ENCODE assay signal across 20 mouse cellular contexts in genomic region chr11:52743956-52744355, GRCm38 (mm10). TPM values are rescaled to one million over a fixed set of nuclear protein-coding genes. Genes with fewer than 3 reads are reported as not detected.
DNase-seq lines count a peak whose midpoint lies in the region; ATAC-seq lines count a peak whose summit lies in the region.
"Had no signal": no experiment of that assay in that cellular context is flagged by ENCODE, and none has a peak within 500 bp of the region (broad histone marks: within the 10 kb centered on the region; RNA-seq: fewer than 3 reads in every experiment).

No protein-coding gene starts in this region.

- H3K4me1 ChIP-seq in forebrain, embryonic 14.5 days (ENCODE audit: control insufficient read depth, insufficient read depth, low read length): no peaks in the 10 kb centered on the region
- no peaks in the 10 kb centered on the region for H3K4me1 ChIP-seq in forebrain, embryonic 13.5 days
- H3K4me1 ChIP-seq in heart, embryonic 15.5 days (replicated peaks): peaks cover 18% of the 10 kb centered on the region
- H3K4me1 ChIP-seq: forebrain, embryonic 15.5 days; midbrain, embryonic 15.5 days had no signal

- no peak overlapping the region for H3K9ac ChIP-seq in forebrain, embryonic 14.5 days (ENCODE audit: low read length)
- H3K9ac ChIP-seq in forebrain, embryonic 13.5 days: no peak overlapping the region
- H3K9ac ChIP-seq in heart, embryonic 15.5 days: no peak overlapping the region
- H3K9ac ChIP-seq: forebrain, embryonic 15.5 days; midbrain, embryonic 15.5 days had no signal

- no peak overlapping the region for H3K4me3 ChIP-seq in forebrain, embryonic 14.5 days (ENCODE audit: low read depth, low read length)
- H3K4me3 ChIP-seq in forebrain, embryonic 13.5 days: no peak overlapping the region
- no peak overlapping the region for H3K4me3 ChIP-seq in heart, embryonic 15.5 days
- H3K4me3 ChIP-seq: forebrain, embryonic 15.5 days; left cerebral cortex, adult 2 months; midbrain, embryonic 15.5 days had no signal

- no peaks in the 10 kb centered on the region for H3K36me3 ChIP-seq in forebrain, embryonic 14.5 days (ENCODE audit: control insufficient read depth, insufficient read depth, low read length)
- no peaks in the 10 kb centered on the region for H3K36me3 ChIP-seq in forebrain, embryonic 13.5 days (ENCODE audit: poor library complexity, severe bottlenecking)
- no peaks in the 10 kb centered on the region for H3K36me3 ChIP-seq in heart, embryonic 15.5 days
- H3K36me3 ChIP-seq: forebrain, embryonic 15.5 days; midbrain, embryonic 15.5 days had no signal

- H3K9me3 ChIP-seq in forebrain, embryonic 14.5 days (replicated peaks; ENCODE audit: control insufficient read depth, low read length): no peaks in the 10 kb centered on the region
- no peaks in the 10 kb centered on the region for H3K9me3 ChIP-seq in forebrain, embryonic 13.5 days (replicated peaks)
- no peaks in the 10 kb centered on the region for H3K9me3 ChIP-seq in heart, embryonic 15.5 days (replicated peaks)
- H3K9me3 ChIP-seq: forebrain, embryonic 15.5 days; midbrain, embryonic 15.5 days had no signal

- no peak overlapping the region for H3K27ac ChIP-seq in forebrain, embryonic 14.5 days (ENCODE audit: low read depth, low read length)
- H3K27ac ChIP-seq in forebrain, embryonic 13.5 days: no peak overlapping the region
- H3K27ac ChIP-seq in heart, embryonic 15.5 days: peak overlapping the region; percentile 89
- H3K27ac ChIP-seq: forebrain, embryonic 15.5 days; left cerebral cortex, adult 2 months; midbrain, embryonic 15.5 days had no signal

- H3K27me3 ChIP-seq in forebrain, embryonic 14.5 days (replicated peaks; ENCODE audit: control insufficient read depth, insufficient read depth, low read length): no peaks in the 10 kb centered on the region
- H3K27me3 ChIP-seq in forebrain, embryonic 13.5 days: 0 out of 2 replicates have a peak, but pooled peaks cover 2% of the 10 kb centered on the region
- H3K27me3 ChIP-seq in heart, embryonic 15.5 days: no peaks in the 10 kb centered on the region
- H3K27me3 ChIP-seq: forebrain, embryonic 15.5 days; midbrain, embryonic 15.5 days had no signal

- no peak for ATAC-seq in forebrain, embryonic 14.5 days
- ATAC-seq in forebrain, embryonic 13.5 days: no peak
- ATAC-seq in heart, embryonic 15.5 days (replicated peaks; ENCODE audit: insufficient number of reproducible peaks, insufficient read depth, low FRiP score, low read depth): no peak
- ATAC-seq: forebrain, embryonic 15.5 days; midbrain, embryonic 15.5 days had no signal

- DNase-seq in forebrain, embryonic 14.5 days (ENCODE audit: low spot score): peak; percentile 10
- no peak for DNase-seq in heart, adult 8-10 months (ENCODE audit: low spot score)
- DNase-seq in retina, postnatal 1 day: peak; percentile 37
- no peak for DNase-seq in retina, embryonic 14.5 days (ENCODE audit: low spot score)
- DNase-seq in spleen, postnatal 10 days (ENCODE audit: low spot score in 2 of 2): no peak
- DNase-seq: adrenal gland, adult 2 months; cerebellum, adult 8-10 months; gastrocnemius, postnatal 25 days; kidney, postnatal 36 days; left cerebral cortex, postnatal 4 days; liver; lung, postnatal 14 days; right cerebral cortex, adult 18-20 months had no signal

- no peak overlapping the region for H3K4me2 ChIP-seq in forebrain, embryonic 14.5 days (ENCODE audit: low read length)
- H3K4me2 ChIP-seq in forebrain, embryonic 13.5 days: no peak overlapping the region
- no peak overlapping the region for H3K4me2 ChIP-seq in heart, embryonic 15.5 days
- H3K4me2 ChIP-seq: forebrain, embryonic 15.5 days; midbrain, embryonic 15.5 days had no signal

RNA-seq across cellular contexts. Expression of gene Fstl4, which starts 20.5 kb away (rescaled TPM):
- 2.4 and 3.6 TPM in 2 replicates for polyA plus RNA-seq in forebrain, embryonic 14.5 days (2014; fragmentation: Nextera tagmentation; extraction: Ambion mirVana)
- 2.3 and 3.2 TPM in 2 replicates for polyA plus RNA-seq in forebrain, embryonic 13.5 days (2015; fragmentation: Nextera tagmentation; extraction: Ambion mirVana)
- polyA plus RNA-seq in heart, embryonic 15.5 days (2015; fragmentation: Nextera tagmentation; extraction: Ambion mirVana): 5.7 and 6.7 TPM in 2 replicates
- 1 to 10 TPM; 3.0 to 9.4 (median 4.3) TPM for total RNA-seq in heart, adult 8-10 months (2022)
- total RNA-seq: common myeloid progenitor, adult 5-6 weeks; megakaryocyte, adult 5-6 weeks had no signal

Comparison
In these comparisons a context has a peak if more than half of its experiments do, and no peak if none do; other contexts are left out.
1. DNase-seq: peak in forebrain, embryonic 14.5 days (single experiment) and retina, postnatal 1 day (single experiment); none in heart, adult 8-10 months (single experiment), retina, embryonic 14.5 days (single experiment) and spleen, postnatal 10 days (0 of 2).